Mouse (Mus musculus) hindbrain, embryonic 13.5 days (tissue): Measurements from ENCODE around the gene Smg6. TPM values are rescaled to one million over a fixed set of nuclear protein-coding genes. Genes with fewer than 3 reads are reported as not detected.

ENCODE experiments used
- ATAC-seq: fragments of 200-750 bp; cut with Nextera tagmentation; 2 replicates; pipeline ENCODE4 v1.8.0; 2017; ENCODE audit warnings: moderate TSS enrichment; ENCODE audit not compliant: low FRiP score
- H3K27ac ChIP-seq: fragments of 300-500 bp; sonication (generic); 2 replicates; pipeline ENCODE4 v1.5.1; 2015; ENCODE audit warnings: inconsistent platforms, mild to moderate bottlenecking, moderate library complexity
- H3K27me3 ChIP-seq: fragments of 300-500 bp; sonication (generic); 2 replicates; pipeline ENCODE4 v1.6.1; 2015; ENCODE audit warnings: mild to moderate bottlenecking, inconsistent platforms
- H3K36me3 ChIP-seq: fragments of 300-500 bp; sonication (generic); 2 replicates; pipeline ENCODE4 v1.6.1; 2015; ENCODE audit warnings: mild to moderate bottlenecking, inconsistent platforms
- H3K4me1 ChIP-seq: fragments of 300-500 bp; sonication (generic); replicated peaks from 2 replicates; pipeline ENCODE4 v1.6.1; 2015; ENCODE audit warnings: inconsistent platforms
- H3K4me2 ChIP-seq: fragments of 300-500 bp; sonication (generic); 2 replicates; pipeline ENCODE4 v1.6.1; 2015; ENCODE audit warnings: inconsistent platforms, mild to moderate bottlenecking, moderate library complexity
- H3K4me3 ChIP-seq: fragments of 300-500 bp; sonication (generic); 2 replicates; pipeline ENCODE4 v1.5.1; 2015; ENCODE audit warnings: mild to moderate bottlenecking, inconsistent platforms
- H3K9ac ChIP-seq: fragments of 300-500 bp; sonication (generic); 2 replicates; pipeline ENCODE4 v1.6.1; 2015; ENCODE audit warnings: mild to moderate bottlenecking, inconsistent platforms
- H3K9me3 ChIP-seq: fragments of 300-500 bp; sonication (generic); 2 replicates; pipeline ENCODE4 v1.6.1; 2016; ENCODE audit warnings: inconsistent platforms
- WGBS: fragments of 180-500 bp; shearing (Covaris S2); methylation state at CpG from one replicate; pipeline ENCODE4 v1.1.7; 2015; 5-methylcytosine and 5-hydroxymethylcytosine counted together
- polyA plus RNA-seq: library from polyadenylated mRNA; unstranded; fragments of >200 nt; fragmentation: Nextera tagmentation; extraction: Ambion mirVana; gene quantifications from 2 replicates; pipeline ENCODE4 v1.2.1, GENCODE M21; 2015

Gene Smg6
- polyA plus RNA-seq, 1 experiment from 2014 or later: 17.8 TPM

DNA sequence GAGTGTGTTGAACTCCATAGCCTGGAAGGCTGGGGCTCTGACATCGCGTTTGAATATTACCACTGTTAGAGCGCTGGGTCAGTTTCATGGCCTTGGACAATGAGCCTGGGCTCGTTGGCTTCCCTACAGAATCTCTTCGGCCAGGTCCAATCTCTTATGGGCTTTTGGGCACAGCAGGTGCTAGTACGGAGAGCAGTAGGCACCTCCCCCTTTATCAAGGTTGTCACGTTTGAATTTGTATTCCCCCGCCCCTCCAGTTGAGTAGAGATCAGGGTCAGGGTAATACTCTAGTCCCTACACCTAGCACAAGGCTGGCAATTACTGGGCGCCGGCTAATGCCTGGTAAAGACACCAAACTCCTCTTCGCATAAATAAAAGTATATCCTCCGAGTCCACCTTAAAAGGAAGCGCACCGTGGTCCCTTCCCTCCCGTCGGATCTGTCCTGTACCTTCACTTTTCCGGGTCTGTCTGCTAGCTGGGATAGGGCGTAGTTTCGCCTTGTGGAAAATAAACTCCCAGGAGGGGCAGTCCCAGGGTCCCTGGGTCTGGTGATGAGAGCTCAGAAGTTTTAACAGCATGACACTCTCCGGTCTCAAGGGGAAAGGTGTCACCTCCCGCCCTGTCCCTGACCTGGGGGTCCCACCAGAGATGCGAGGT is 264.2 kb downstream of the Smg6 start:
- no peak for ATAC-seq
- Histone ChIP-seq H3K9me3 (no peaks in the 10 kb centered on the region), H3K36me3 (no peaks in the 10 kb centered on the region), H3K27ac (no peak overlapping the region), H3K4me2 (peak overlapping the region; percentile 90), H3K9ac (peak overlapping the region; percentile 80), H3K4me3 (peak overlapping the region; percentile 86), H3K4me1 (peaks cover 52% of the 10 kb centered on the region), H3K27me3 (peaks cover 40% of the 10 kb centered on the region)
- under 1% methylated on average over 22 of the region's 22 CpGs for WGBS

DNA sequence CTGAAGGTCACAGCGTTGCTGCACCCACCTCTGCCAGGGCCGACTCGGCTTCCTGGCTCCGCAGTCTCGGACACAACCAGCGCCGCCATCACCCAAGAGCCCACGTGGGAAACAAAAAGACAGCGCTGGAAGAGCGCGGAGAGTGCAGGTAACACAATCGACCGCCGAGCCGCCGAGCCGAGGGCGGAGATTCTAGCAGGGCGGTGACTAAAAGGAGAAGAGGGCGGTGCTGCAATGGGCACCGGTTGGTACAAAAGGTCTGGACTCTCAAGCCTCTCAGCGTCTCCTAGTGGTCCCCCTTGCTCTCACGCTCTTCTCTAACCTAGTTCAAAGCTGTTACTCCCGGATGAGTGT is 264.7 kb downstream of the Smg6 start:
- ATAC-seq: peak; percentile 83
- peak overlapping the region; percentile 90 for H3K4me2 ChIP-seq
- peak overlapping the region; percentile 86 for H3K4me3 ChIP-seq
- H3K9ac ChIP-seq: peak overlapping the region; percentile 80
- WGBS: under 1% methylated on average over 24 of the region's 24 CpGs
- peaks cover 52% of the 10 kb centered on the region for H3K4me1 ChIP-seq
- H3K9me3 ChIP-seq: no peaks in the 10 kb centered on the region
- H3K27me3 ChIP-seq: peaks cover 45% of the 10 kb centered on the region
- 0 out of 2 replicates have a peak overlapping the region, but pooled peaks have one; percentile 30 for H3K27ac ChIP-seq
- H3K36me3 ChIP-seq: no peaks in the 10 kb centered on the region

DNA sequence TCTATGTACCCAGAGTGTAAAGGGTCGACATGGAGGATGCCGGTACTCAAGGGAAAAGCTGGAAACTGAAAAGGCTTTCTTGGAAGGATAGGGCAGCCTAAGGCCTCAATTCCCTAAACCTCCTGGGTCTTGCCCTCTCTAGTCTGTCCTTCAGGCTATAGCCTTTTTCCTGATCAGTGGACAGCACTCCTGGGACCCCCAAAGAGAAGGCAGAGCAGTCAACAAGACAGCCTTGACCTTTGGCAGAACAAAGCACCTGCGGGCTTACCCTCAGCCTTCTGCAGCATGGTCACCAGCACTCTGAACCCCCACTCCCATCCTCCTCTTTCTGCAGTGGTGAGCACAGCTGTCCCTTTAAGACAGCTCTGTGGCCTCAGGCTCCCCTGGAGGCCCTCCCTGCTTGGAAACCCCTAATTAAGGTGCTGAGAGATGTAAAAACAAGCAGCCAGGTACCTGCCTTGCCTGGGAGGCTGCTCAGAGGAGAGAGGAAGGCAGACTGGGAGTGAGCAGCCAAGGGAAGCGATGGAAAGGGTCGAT is 265.4 kb downstream of the Smg6 start, which contains the start of gene Dph1:
Gene Dph1 (minus strand): TSS at position 337 of the 537 bp plus-strand sequence.
- Histone ChIP-seq H3K4me1 (peaks cover 53% of the 10 kb centered on the region), H3K27ac (peak within 1 kb of the TSS; percentile 30)
- WGBS: 45% methylated on average over 5 of the region's 5 CpGs

DNA sequence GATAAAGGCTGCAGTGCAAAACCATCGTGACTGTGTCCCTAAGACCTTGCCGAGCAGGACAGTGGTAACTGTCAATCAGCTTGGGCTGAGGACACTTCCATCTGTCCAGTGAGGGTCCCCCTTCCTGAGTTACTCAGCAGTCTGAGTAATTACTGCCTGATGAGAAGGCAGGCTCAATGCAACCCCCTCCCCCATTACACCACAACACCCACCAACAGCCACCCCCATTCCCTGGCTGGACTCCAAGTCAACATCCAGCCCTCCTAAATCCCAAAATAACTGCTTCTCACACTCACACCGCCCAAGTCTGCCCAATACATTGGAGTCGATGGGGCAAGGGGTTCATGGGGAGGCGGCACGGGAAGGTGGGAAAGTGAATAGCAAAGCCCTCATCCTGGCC is 266.2 kb downstream of the Smg6 start:
- Histone ChIP-seq H3K4me1 (peaks cover 58% of the 10 kb centered on the region), H3K27ac (no peak overlapping the region), H3K9me3 (no peaks in the 10 kb centered on the region), H3K36me3 (no peaks in the 10 kb centered on the region), H3K27me3 (peaks cover 60% of the 10 kb centered on the region), H3K4me3 (no peak overlapping the region), H3K4me2 (no peak overlapping the region), H3K9ac (no peak overlapping the region)
- no peak for ATAC-seq
- WGBS: 64% methylated on average over 6 of the region's 6 CpGs

More for the DNA sequence above, 265.4 kb downstream of the Smg6 start, which contains the start of gene Dph1:
- peak within 1 kb of the TSS; percentile 90 for H3K4me2 ChIP-seq
- no peaks in the 10 kb centered on the region for H3K9me3 ChIP-seq
- ATAC-seq: no peak
- peak within 1 kb of the TSS; percentile 80 for H3K9ac ChIP-seq
- no peaks in the 10 kb centered on the region for H3K36me3 ChIP-seq
- H3K27me3 ChIP-seq: peaks cover 52% of the 10 kb centered on the region
- peak within 1 kb of the TSS; percentile 86 for H3K4me3 ChIP-seq

DNA sequence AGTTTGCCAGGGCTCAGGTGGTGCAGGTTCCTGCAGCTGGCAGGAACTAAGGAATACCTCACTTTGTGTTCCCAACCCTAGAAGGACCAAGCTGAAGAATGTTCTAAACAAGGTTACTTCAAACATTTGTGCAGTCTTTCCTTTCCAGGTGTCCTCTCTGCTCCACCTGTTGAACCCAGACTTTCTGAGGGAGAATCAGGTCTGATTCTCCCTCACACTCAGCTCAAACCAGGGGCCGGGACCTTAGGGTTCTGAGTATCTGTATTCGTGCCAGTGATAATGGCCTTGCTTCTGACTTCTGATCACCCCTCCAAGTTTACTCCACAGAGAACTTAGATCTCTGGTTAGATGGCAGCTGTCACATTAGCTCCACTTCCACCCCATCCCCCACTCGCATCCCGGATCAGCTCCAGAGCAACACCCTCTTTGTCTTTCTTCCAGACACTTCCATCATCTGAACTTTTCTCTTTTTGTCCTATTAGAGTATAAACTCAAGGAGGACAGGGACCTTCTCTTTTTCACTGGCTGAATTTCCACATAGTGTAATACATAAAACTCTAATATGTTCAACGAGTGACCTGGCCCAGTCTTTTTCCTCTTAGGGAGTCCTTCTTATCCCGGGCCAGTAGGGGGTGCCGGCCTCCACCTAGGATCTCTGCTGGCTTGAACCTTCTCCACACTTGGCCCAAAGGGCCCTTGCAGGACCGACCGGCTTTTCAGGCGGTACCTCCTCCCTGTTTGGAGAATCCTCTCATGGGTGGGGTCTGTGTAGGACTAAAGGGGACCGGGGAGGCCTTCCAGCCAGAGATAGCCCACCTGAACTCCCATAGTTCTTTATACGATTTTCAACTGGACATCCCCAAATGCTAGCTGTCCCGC is 267.0 kb downstream of the Smg6 start:
- no peaks in the 10 kb centered on the region for H3K36me3 ChIP-seq
- peaks cover 68% of the 10 kb centered on the region for H3K27me3 ChIP-seq
- no peaks in the 10 kb centered on the region for H3K9me3 ChIP-seq
- 24% methylated on average over 13 of the region's 13 CpGs for WGBS
- no peak overlapping the region for H3K9ac ChIP-seq
- H3K4me2 ChIP-seq: peak overlapping the region; percentile 77
- H3K4me3 ChIP-seq: peak overlapping the region; percentile 57
- peaks cover 62% of the 10 kb centered on the region for H3K4me1 ChIP-seq
- peak; percentile 29; the same call in 1 of the 2 replicates for ATAC-seq
- H3K27ac ChIP-seq: no peak overlapping the region

DNA sequence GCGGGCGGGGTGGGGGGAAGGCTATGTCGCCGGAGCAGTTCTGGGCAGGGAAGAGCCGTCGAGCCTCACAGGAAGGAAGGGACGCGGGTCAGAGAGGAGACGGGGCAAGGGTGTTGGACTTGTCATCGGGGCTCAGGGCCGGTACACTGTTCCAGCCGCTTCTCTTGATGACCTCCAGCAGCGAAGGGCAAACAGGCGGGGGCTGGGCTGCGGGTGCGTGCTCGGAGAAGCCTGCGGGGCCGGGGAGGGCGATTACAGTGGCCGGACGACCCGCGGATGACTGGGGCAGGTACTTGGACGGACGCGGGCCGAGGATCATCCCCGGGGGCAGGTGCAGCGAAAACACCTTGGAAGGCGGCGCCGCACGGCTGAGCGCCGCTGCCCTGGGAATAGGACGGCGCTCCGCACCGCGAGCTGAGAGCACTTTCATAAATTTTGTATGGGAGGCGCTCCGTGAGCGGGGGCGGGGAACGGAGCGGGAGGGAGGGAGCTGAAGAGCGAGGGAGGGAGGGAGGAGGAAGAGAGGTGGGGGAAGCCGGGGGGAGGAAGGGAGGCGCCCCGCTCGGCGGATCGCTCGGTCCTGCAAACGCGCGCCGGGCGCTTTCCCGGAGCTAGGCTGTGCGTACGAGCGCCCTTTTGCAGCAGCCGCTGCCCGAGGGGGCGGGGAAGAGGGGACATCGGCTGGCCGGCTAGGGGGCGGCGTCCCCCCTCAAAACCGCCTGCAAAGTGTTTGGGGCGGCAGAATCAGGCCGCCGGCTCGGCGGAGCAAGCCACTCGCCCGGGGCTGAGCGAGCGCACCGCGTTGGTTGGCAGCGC is 267.8 kb downstream of the Smg6 start, which contains the start of gene Rtn4rl1:
Gene Rtn4rl1 (plus strand): TSS at position 528 of the 816 bp plus-strand sequence.
- no peak for ATAC-seq
- under 1% methylated on average over 78 of the region's 84 CpGs for WGBS
- peaks cover 74% of the 10 kb centered on the region for H3K27me3 ChIP-seq
- H3K36me3 ChIP-seq: no peaks in the 10 kb centered on the region
- H3K9ac ChIP-seq: peak within 1 kb of the TSS; percentile 77
- peaks cover 62% of the 10 kb centered on the region for H3K4me1 ChIP-seq
- no peaks in the 10 kb centered on the region for H3K9me3 ChIP-seq
- peak within 1 kb of the TSS; percentile 64 for H3K27ac ChIP-seq
- H3K4me3 ChIP-seq: peak within 1 kb of the TSS; percentile 57
- H3K4me2 ChIP-seq: peak within 1 kb of the TSS; percentile 77

DNA sequence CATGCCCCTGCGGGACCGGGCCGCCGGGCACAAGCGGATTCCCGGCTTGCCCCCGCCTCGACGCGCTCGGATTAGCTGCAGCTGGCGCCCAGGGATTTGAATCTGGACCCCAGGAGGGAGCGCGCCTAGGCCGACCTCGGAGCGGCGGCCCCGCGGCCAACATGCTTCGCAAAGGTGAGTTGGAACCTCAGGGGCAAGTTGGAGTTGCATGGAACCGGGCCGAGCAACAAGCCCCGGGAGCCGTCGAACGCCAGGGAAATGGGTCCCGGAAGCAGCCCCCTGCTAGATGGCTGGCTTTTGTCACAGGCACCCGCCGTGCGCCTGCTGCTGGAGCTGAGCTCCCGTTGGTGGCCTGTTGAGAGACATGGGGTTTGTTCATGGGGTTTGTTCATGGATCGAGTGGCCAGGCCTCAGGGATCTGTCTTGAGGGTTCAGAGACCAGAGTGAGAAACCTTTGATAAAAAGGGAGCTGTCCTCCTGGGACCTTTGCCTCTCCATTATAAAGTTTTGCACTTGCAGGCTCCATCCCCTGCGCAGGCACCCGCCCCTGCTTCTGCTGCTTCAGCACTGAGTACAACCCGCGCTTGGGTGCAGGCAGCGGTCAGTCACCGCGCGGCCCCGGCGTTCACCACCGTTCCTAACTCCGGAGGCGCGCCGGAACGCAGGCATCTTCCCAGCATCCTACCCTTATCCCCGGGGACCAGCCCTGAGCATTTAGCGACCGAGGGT is 268.7 kb downstream of the Smg6 start:
- WGBS: under 1% methylated on average over 52 of the region's 52 CpGs
- Histone ChIP-seq H3K4me1 (peaks cover 64% of the 10 kb centered on the region), H3K27me3 (peaks cover 79% of the 10 kb centered on the region), H3K4me2 (peak overlapping the region; percentile 77), H3K27ac (peak overlapping the region; percentile 52; the same call in 1 of the 2 replicates), H3K9ac (peak overlapping the region; percentile 77), H3K4me3 (peak overlapping the region; percentile 57), H3K36me3 (no peaks in the 10 kb centered on the region), H3K9me3 (no peaks in the 10 kb centered on the region)
- ATAC-seq: no peak

DNA sequence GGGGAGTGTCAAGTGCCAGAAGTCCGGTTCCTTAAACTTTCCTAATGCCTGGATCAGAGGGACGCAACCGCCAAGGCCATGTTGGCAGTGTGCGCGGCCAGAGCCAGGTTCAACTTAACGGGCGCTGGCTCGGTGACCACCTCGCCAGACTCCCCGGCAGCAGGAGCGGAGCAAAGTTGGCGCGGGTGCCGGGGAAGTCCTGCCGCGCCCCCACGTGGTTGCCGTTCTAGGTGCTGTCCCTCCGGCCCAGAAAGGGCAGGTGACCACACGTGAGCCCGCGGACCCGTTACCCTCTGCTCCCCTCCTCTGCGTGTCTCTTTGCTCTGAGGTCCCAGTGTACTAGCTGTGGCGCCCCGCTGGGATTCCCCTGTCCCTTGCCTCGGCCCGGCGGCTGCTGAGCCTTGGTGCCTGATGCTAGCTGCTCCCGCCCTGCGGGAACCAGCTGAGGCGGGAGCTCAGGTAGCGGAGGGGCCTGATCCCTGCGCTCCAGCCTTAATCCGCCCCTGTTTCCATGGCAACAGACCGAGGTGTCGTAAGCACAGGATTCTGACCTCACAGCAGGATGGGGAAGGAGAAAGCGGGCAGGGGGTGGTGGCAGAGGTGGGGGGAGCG is 269.3 kb downstream of the Smg6 start:
- H3K4me1 ChIP-seq: peaks cover 57% of the 10 kb centered on the region
- H3K27ac ChIP-seq: 0 out of 2 replicates have a peak overlapping the region, but pooled peaks have one; percentile 23
- H3K4me3 ChIP-seq: peak overlapping the region; percentile 57
- H3K9me3 ChIP-seq: no peaks in the 10 kb centered on the region
- H3K9ac ChIP-seq: peak overlapping the region; percentile 77
- 0 out of 2 replicates have a peak, but pooled peaks have one; percentile 12 for ATAC-seq
- under 1% methylated on average over 39 of the region's 39 CpGs for WGBS
- peak overlapping the region; percentile 77 for H3K4me2 ChIP-seq
- peaks cover 85% of the 10 kb centered on the region for H3K27me3 ChIP-seq
- no peaks in the 10 kb centered on the region for H3K36me3 ChIP-seq

DNA sequence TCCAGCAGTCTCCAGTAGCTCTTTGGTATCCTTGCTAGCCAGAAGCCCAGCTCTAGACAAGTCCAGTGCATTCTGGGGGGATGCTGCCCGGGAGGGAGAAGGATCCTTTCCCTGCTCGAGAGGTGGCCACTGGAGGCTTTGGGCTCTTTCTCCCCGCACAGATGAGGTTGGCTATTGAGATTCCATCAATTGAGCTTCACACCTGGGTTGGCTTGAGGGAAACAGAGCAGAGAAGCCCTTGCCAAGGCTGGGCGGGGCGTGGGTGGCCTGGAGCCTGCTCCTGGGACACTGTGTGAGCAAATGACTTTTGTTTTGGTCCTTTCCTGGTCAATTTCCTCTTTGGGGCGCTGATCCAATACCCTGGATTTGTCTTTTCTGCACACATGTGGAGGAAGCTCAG is 270.5 kb downstream of the Smg6 start:
- peak overlapping the region; percentile 57 for H3K4me3 ChIP-seq
- H3K36me3 ChIP-seq: no peaks in the 10 kb centered on the region
- no peak overlapping the region for H3K27ac ChIP-seq
- peaks cover 56% of the 10 kb centered on the region for H3K4me1 ChIP-seq
- H3K4me2 ChIP-seq: peak overlapping the region; percentile 77
- peaks cover 87% of the 10 kb centered on the region for H3K27me3 ChIP-seq
- ATAC-seq: no peak
- 51% methylated on average over 6 of the region's 6 CpGs for WGBS
- no peak overlapping the region for H3K9ac ChIP-seq
- no peaks in the 10 kb centered on the region for H3K9me3 ChIP-seq

DNA sequence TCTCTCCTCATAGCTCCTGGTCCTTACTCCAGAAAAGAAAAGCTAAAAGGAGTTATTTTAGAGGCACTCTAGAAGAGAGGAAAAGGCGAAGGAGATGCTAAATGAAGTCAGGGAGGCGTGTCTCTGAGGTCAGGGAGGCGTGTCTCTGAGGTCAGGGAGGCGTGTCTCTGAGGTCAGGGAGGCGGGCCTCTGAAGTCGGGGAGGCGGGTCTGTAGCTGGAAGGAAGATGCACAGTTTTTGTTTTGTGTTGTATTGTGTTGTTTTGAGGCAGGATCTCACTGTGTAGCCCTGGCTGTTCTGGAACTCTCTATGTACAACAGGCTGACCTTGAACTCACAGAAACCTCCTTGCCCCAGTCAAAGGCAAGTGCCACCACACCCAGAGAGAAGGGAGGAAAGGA is 272.3 kb downstream of the Smg6 start:
- peaks cover 61% of the 10 kb centered on the region for H3K4me1 ChIP-seq
- no peak for ATAC-seq
- no peak overlapping the region for H3K4me2 ChIP-seq
- no peak overlapping the region for H3K27ac ChIP-seq
- no peak overlapping the region for H3K4me3 ChIP-seq
- H3K9ac ChIP-seq: no peak overlapping the region
- H3K27me3 ChIP-seq: peaks cover 72% of the 10 kb centered on the region
- no peaks in the 10 kb centered on the region for H3K9me3 ChIP-seq
- H3K36me3 ChIP-seq: no peaks in the 10 kb centered on the region
- WGBS: 22% methylated on average over 7 of the region's 7 CpGs

DNA sequence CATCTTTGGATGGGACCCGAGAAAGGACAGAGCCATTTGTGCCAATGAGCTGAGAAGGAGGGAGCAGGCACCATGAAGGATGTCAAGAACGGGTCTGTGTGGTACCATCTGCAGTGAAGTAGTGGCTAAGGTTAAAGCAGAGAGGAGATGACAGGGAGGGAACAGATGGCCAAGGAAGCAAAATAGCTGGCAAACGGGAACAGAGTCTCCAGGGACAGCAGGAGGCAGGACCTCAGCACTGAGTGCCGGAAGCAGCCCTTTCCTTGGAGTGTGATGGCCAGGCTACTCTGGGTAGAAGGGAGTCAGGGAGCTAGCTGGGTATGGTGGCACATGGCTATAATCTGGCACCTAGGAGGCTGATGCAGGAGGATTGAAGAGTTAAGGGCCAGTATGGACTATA is 273.2 kb downstream of the Smg6 start:
- 48% methylated on average over 4 of the region's 4 CpGs for whole genome bisulfite sequencing
- Histone ChIP-seq H3K27ac (no peak overlapping the region), H3K27me3 (peaks cover 64% of the 10 kb centered on the region), H3K4me3 (no peak overlapping the region), H3K4me1 (peaks cover 53% of the 10 kb centered on the region), H3K9me3 (no peaks in the 10 kb centered on the region), H3K4me2 (no peak overlapping the region), H3K9ac (no peak overlapping the region), H3K36me3 (no peaks in the 10 kb centered on the region)
- no peak for ATAC-seq
